Mouse (Mus musculus) retina, postnatal 7 days (tissue): Measurements from ENCODE around the gene Ptpa.

Experiments
- DNase-seq: peaks from one replicate; pipeline ENCODE4 v3.0.0-alpha.2; 2012; ENCODE audit warnings: low read depth, low spot score

Ptpa gene

GRCm38 (mm10) chr2:30464411-30464810 lies 48.6 kb downstream of the Ptpa start:
- no peak for DNase-seq

- DNase-seq: no peak
These were observed 50.9 kb downstream of the Ptpa start for GRCm38 (mm10) chr2:30466787-30467186.

- DNase-seq: no peak
These were observed 53.2 kb downstream of the Ptpa start for GRCm38 (mm10) chr2:30469009-30469408.

GRCm38 (mm10) chr2:30469796-30470142 lies 53.9 kb downstream of the Ptpa start:
- peak; percentile 74 for DNase-seq

GRCm38 (mm10) chr2:30470143-30470946 lies 54.5 kb downstream of the Ptpa start:
- DNase-seq: no peak

GRCm38 (mm10) chr2:30471051-30471450 lies 55.2 kb downstream of the Ptpa start:
- no peak for DNase-seq

GRCm38 (mm10) chr2:30471795-30472720 lies 56.2 kb downstream of the Ptpa start:
- no peak for DNase-seq

GRCm38 (mm10) chr2:30472731-30473351 lies 57.0 kb downstream of the Ptpa start:
- DNase-seq: no peak

GRCm38 (mm10) chr2:30473431-30474031 lies 57.7 kb downstream of the Ptpa start:
- DNase-seq: no peak

GRCm38 (mm10) chr2:30474039-30474438 lies 58.2 kb downstream of the Ptpa start, which contains the start of gene Ier5l:
Gene Ier5l (minus strand): TSS chr2:30474219.
- peak; percentile 81 for DNase-seq

GRCm38 (mm10) chr2:30474776-30475175 lies 58.9 kb downstream of the Ptpa start:
- no peak for DNase-seq

GRCm38 (mm10) chr2:30475457-30475856 lies 59.6 kb downstream of the Ptpa start:
- DNase-seq: no peak

GRCm38 (mm10) chr2:30476241-30476640 lies 60.4 kb downstream of the Ptpa start:
- DNase-seq: no peak

GRCm38 (mm10) chr2:30478526-30478925 lies 62.7 kb downstream of the Ptpa start:
- DNase-seq: no peak

GRCm38 (mm10) chr2:30487597-30487996 lies 71.8 kb downstream of the Ptpa start:
- no peak for DNase-seq

- no peak for DNase-seq
These were observed 74.5 kb downstream of the Ptpa start for GRCm38 (mm10) chr2:30490384-30490783.

GRCm38 (mm10) chr2:30495000-30495908 lies 79.4 kb downstream of the Ptpa start:
- DNase-seq: no peak

GRCm38 (mm10) chr2:30495909-30496861 lies 80.3 kb downstream of the Ptpa start:
- no peak for DNase-seq
